Mouse (Mus musculus) frontal cortex, postnatal 10 days (tissue): ENCODE data around the gene Olfr1504.
"Not testable (repeated sequence)": the region's sequence is repeated elsewhere in the genome, so short reads cannot be mapped to it uniquely, and the experiment has no call there.

Experiments
- DNase-seq, 2 experiments: peaks; one replicate each; pipeline ENCODE4 v3.0.0; 2022; ENCODE audit warnings: low spot score in 2 of 2, mixed read lengths in 1 of 2

The Olfr1504 gene

GRCm38 (mm10) chr19:13897828-13898227 is at the start of gene Olfr1504:
Gene Olfr1504 (minus strand): TSS chr19:13897928.
- DNase-seq = no peak

- DNase-seq = no peak
Measured at GRCm38 (mm10) chr19:13913230-13913629, 15.5 kb upstream of the Olfr1504 start, which contains the start of gene Olfr1505. Gene Olfr1505 (plus strand): TSS chr19:13913530.

DNA sequence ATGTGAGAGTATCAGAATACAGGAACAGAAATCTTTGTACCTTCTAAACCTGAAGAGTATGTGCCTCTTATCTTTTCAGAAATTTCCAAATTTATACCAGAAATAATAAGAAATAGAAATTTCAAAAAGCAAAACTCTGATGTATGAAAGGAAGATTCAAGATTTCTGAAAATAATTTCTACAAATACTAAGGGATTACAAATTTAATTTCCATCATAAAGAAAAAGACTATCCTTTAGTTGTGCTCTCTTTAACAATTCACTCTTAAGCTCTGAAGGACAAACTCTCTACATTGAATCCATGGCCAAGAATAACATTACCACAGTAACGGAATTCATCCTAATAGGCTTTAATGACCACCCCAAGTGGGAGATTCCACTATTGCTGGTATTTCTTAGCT is 36.2 kb downstream of the Olfr1504 start, which contains the start of gene Olfr1502:
Gene Olfr1502, plus strand, starts transcription at position 301 of the 400 bp plus-strand sequence.
- no peak for DNase-seq

DNA sequence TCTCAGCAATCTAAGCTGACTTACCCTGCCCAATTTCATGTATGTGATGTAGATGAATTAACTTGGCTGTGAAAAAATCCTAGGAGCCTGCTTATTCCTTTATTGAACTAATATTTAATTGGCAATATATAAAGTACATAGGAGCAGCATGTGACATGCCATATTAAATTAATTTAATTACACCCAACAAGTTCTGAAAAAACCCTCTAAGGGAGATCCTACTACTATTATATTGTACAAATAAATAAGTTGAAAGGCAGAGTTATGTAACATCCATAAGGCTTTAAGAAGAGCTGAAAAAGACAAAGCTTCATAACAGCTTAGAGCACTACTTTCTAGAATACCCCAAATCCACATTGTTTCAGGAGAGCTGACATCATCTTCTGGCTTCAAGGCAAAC is 47.1 kb downstream of the Olfr1504 start, which contains the start of gene Olfr1501:
Gene Olfr1501, minus strand, starts transcription at position 101 of the 400 bp plus-strand sequence.
- not testable (repeated sequence) for DNase-seq
